Mouse (Mus musculus): ENCODE data around the gene Gtpbp2. TPM values are rescaled to one million over a fixed set of nuclear protein-coding genes. Genes with fewer than 3 reads are reported as not detected.

Gene Gtpbp2
- total RNA-seq, 2 experiments from 2014 or later, result 118 to 138 TPM

DNA sequence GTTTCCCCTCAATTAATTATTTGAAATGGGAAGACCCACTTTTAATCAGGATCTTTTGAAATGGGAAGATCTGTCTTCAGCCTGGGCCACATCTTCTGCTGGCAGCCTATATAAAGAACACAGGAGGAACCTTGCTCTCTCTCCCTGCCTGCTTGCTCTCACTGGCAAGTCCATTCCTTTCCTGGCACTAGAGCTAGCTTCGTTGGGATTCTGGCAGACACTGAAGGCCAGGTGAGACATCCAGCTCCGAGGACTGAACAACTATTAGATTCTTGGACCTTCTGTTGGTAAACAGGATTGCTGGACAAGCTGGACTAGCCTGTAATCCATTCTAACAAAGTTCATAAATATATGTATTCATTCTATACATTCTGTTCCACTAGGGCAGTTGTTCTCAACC, 28.0 kb downstream of the Gtpbp2 start:
- no peak for DNase-seq (ENCODE audit: low spot score in 2 of 2)
- Histone ChIP-seq H3K4me3 (no peak overlapping the region), H3K27ac (no peak overlapping the region)
- TF ChIP-seq CTCF (conservative IDR thresholded peaks at IDR 0.05), result no peak

DNA sequence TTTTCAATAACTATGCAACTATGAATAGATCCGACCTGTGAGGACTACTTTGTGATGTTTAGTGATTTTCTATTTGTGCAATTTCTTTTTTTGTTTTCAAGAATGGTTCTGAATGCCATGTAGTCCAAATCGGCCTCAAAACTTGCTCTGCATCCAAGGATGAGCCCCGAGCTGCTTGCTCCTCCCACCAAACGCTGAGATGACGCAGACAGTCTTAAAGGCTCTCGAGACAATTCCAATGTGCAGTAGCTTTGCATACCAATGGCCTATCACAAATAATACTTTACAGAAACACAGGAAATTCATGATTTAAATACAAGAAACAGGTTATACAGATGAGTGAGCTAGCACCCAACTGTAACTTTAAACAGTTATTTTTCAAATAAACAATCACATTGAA, 40.3 kb downstream of the Gtpbp2 start:
- TF ChIP-seq CTCF (conservative IDR thresholded peaks at IDR 0.05), result no peak
- H3K4me3 ChIP-seq, result no peak overlapping the region; the same call in 1 of the 2 replicates
- no peak for DNase-seq (ENCODE audit: low spot score in 2 of 2)

GRCm38 (mm10) chr17:46202421-46203071, 41.7 kb downstream of the Gtpbp2 start, which contains the start of the genes Polh and Xpo5:
TSS of gene Polh (minus strand) at chr17:46202645.
TSS of gene Xpo5 (plus strand) at chr17:46202782.
- H3K27ac ChIP-seq, result peak within 1 kb of the TSS; percentile 87
- peak; percentile 91 for DNase-seq (ENCODE audit: low spot score in 2 of 2)
- peak within 1 kb of the TSS; percentile 84 for H3K4me3 ChIP-seq
- TF ChIP-seq CTCF (conservative IDR thresholded peaks at IDR 0.05), result peak; percentile 53

More for the DNA sequence above, 40.3 kb downstream of the Gtpbp2 start:
- H3K27ac ChIP-seq, result no peak overlapping the region

DNA sequence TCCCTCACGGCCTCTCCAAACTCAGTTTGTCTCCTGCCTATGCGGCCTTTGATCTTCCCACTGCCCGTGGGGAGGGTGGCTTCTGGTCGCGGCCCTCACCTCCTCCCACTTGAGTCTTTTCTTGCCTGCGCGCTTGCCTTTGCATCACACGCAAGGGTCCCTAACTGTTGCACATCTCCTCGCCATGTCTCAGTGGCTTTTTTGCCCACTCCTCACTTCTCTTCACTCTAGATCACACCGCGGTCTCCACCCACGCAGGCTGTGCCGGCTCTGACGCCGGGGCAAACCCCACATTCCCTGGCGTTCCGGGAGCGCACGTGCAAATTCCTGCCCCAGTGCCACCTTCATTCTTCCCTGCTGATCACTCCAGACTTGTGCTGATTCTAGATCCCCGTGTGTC, 42.2 kb downstream of the Gtpbp2 start:
- TF ChIP-seq CTCF (conservative IDR thresholded peaks at IDR 0.05), result no peak
- H3K4me3 ChIP-seq, result peak overlapping the region; percentile 84
- peak overlapping the region; percentile 87 for H3K27ac ChIP-seq
- DNase-seq (ENCODE audit: low spot score in 2 of 2), result peak; percentile 17 to 26

GRCm38 (mm10) chr17:46206676-46207075, 45.8 kb downstream of the Gtpbp2 start:
- H3K27ac ChIP-seq, result no peak overlapping the region

DNA sequence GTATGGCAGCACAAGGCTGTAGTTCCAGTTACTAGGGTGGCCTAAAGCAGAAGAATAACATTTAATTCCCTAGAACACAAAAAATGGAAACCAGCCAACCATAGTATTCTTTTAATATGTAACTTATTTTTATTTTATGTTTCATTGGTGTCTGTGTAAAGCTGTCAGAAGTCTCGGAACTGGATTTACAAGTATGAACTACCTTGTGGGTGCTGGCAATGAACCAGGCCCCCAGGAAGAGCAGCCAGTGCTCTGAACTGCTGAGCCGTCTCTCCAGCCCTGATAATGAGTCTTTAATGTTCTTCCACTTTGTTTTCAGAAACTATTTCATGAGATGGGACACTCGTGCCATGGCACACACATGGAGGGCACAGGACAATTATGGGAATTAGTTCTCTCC, 49.7 kb downstream of the Gtpbp2 start:
- DNase-seq (ENCODE audit: low spot score in 2 of 2), result no peak
- no peak for TF ChIP-seq CTCF (conservative IDR thresholded peaks at IDR 0.05)
- H3K4me3 ChIP-seq, result no peak overlapping the region
- no peak overlapping the region for H3K27ac ChIP-seq

More at GRCm38 (mm10) chr17:46206676-46207075, 45.8 kb downstream of the Gtpbp2 start:
- DNase-seq (ENCODE audit: low spot score in 2 of 2), result no peak
- TF ChIP-seq CTCF (conservative IDR thresholded peaks at IDR 0.05), result no peak
- H3K4me3 ChIP-seq, result no peak overlapping the region

Other genes starting within 250 kb of the Gtpbp2 start
- gene Vegfa, start 128.7 kb upstream of the Gtpbp2 start, total RNA-seq (2021), result 10 to 100 TPM; 76.3 to 77.9 TPM
- 10 to 100 TPM; 81.1 to 82.5 TPM for gene Mrps18a, start 50.0 kb upstream of the Gtpbp2 start, total RNA-seq (2021)
- gene Rsph9, start 16.8 kb upstream of the Gtpbp2 start, total RNA-seq (2021), result 10 to 100 TPM; 27.4 to 28.8 TPM
- 10 to 100 TPM in 1 of 2 experiments, 1 to 10 TPM in 1; 7.9 to 10.5 TPM for gene Mad2l1bp, start 7.5 kb upstream of the Gtpbp2 start, total RNA-seq (2021)
- gene Polh, start 41.6 kb downstream of the Gtpbp2 start, total RNA-seq (2021), result 1 to 10 TPM; 5.4 to 6.0 TPM
- 10 to 100 TPM; 44.0 to 48.3 TPM for gene Xpo5, start 41.8 kb downstream of the Gtpbp2 start, total RNA-seq (2021)
- 10 to 100 TPM; 37.6 to 39.0 TPM for gene Polr1c, start 87.0 kb downstream of the Gtpbp2 start, total RNA-seq (2021)
- 10 to 100 TPM; 80.3 to 95.2 TPM for gene Yipf3, start 87.0 kb downstream of the Gtpbp2 start, total RNA-seq (2021)
- 10 to 100 TPM; 57.3 to 58.2 TPM for gene Lrrc73, start 92.5 kb downstream of the Gtpbp2 start, total RNA-seq (2021)
- 10 to 100 TPM; 54.0 to 56.7 TPM for gene Tjap1, start 122.0 kb downstream of the Gtpbp2 start, total RNA-seq (2021)
- 10 to 100 TPM; 52.5 to 53.5 TPM for gene Dlk2, start 136.4 kb downstream of the Gtpbp2 start, total RNA-seq (2021)
- 1 to 10 TPM; 8.9 to 9.7 TPM for gene Abcc10, start 167.3 kb downstream of the Gtpbp2 start, total RNA-seq (2021)
- 10 to 100 TPM; 57.4 to 70.5 TPM for gene Zfp318, start 222.7 kb downstream of the Gtpbp2 start, total RNA-seq (2021)